Mouse (Mus musculus) B cell, adult 2 months (primary cell): ENCODE measurements around the gene Prkch.

ENCODE experiments used
- DNase-seq, 2 experiments: peaks; one replicate each; pipeline ENCODE4 v3.0.0; 2022

The Prkch gene

GRCm38 (mm10) chr12:73720466-73720865 is 135.9 kb downstream of the Prkch start:
- no peak for DNase-seq

GRCm38 (mm10) chr12:73722060-73722459 is 137.5 kb downstream of the Prkch start:
- no peak for DNase-seq

- peak; percentile 7 to 14 for DNase-seq
These were observed 138.5 kb downstream of the Prkch start for GRCm38 (mm10) chr12:73723067-73723466.

GRCm38 (mm10) chr12:73723887-73724286 is 139.3 kb downstream of the Prkch start:
- no peak for DNase-seq

- no peak for DNase-seq
These were observed 141.4 kb downstream of the Prkch start for GRCm38 (mm10) chr12:73725825-73726604.

GRCm38 (mm10) chr12:73727046-73727445 is 142.4 kb downstream of the Prkch start:
- no peak for DNase-seq

GRCm38 (mm10) chr12:73730603-73731002 is 146.0 kb downstream of the Prkch start:
- no peak for DNase-seq

- no peak for DNase-seq
These were observed 146.5 kb downstream of the Prkch start for GRCm38 (mm10) chr12:73731093-73731492.

- DNase-seq, result no peak
These were observed 147.4 kb downstream of the Prkch start for GRCm38 (mm10) chr12:73731848-73732540.

- DNase-seq, result no peak
These were observed 148.3 kb downstream of the Prkch start for GRCm38 (mm10) chr12:73732862-73733261.

GRCm38 (mm10) chr12:73736931-73737330 is 152.3 kb downstream of the Prkch start:
- no peak for DNase-seq

- no peak for DNase-seq
These were observed 155.1 kb downstream of the Prkch start for GRCm38 (mm10) chr12:73739611-73740219.

GRCm38 (mm10) chr12:73742577-73742976 is 158.0 kb downstream of the Prkch start:
- DNase-seq, result no peak

GRCm38 (mm10) chr12:73743087-73743486 is 158.5 kb downstream of the Prkch start:
- DNase-seq, result no peak

- no peak for DNase-seq
These were observed 161.5 kb downstream of the Prkch start for GRCm38 (mm10) chr12:73746072-73746471.

- DNase-seq, result no peak
These were observed 163.8 kb downstream of the Prkch start for GRCm38 (mm10) chr12:73748373-73748772.

GRCm38 (mm10) chr12:73754476-73755150 is 170.0 kb downstream of the Prkch start:
- no peak for DNase-seq

GRCm38 (mm10) chr12:73755646-73756045 is 171.1 kb downstream of the Prkch start:
- no peak for DNase-seq

- no peak for DNase-seq
These were observed 171.9 kb downstream of the Prkch start for GRCm38 (mm10) chr12:73756527-73756926.

- no peak for DNase-seq
These were observed 177.4 kb downstream of the Prkch start for GRCm38 (mm10) chr12:73762001-73762400.

GRCm38 (mm10) chr12:73762762-73763161 is 178.2 kb downstream of the Prkch start:
- no peak for DNase-seq

GRCm38 (mm10) chr12:73764649-73765525 is 180.3 kb downstream of the Prkch start:
- no peak for DNase-seq
